Mouse (Mus musculus): ENCODE results near the gene Hmga1b.
A peak's percentile ranks its signal among the peaks of the same experiment; 100 is the strongest.
"Not testable (repeated sequence)": the region's sequence is repeated elsewhere in the genome, so short reads cannot be mapped to it uniquely, and the experiment has no call there.

Gene Hmga1b

DNA sequence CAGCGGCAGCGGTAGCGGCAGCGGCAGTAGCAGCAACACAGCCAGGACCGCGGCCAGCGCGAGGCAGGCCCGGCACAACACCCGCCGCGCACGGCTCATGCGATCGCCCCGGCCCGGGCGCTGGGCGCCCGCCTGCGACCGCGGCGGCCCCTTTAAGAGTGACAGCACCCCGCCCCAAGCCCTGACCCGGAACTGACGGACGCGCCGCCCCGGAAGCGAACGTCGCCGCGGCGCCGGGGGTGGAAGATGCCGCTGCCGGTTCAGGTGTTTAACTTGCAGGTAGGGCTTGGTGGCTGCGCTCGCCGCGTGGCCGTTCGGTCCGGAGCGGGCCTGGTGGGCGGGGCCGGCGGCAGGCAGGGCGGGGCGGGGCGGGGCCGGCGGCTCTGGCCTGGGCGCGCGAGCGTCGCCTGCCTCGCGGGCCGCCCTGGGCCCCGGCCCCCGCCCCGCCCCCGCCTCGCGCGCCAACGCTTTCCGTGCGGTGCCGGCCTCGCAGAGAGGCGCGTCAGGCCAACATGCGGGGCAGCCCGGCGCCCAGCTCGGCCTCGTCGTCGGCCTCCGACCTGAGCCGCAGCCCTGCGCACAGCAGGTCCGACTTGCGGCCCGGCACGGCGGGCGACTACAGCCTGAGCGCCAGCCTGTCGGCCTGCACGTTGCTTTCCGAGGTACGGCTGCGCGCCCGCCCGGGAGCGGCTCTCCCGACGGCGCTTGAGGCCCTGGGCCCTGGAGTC lies 21.6 kb downstream of the Hmga1b start, which contains the start of the genes Rfng and Gps1:
TSS of gene Rfng (minus strand) at position 144 of the 728 bp plus-strand sequence.
TSS of gene Gps1 (plus strand) at position 209 of the 728 bp plus-strand sequence.
- peak; percentile 80 to 84 for DNase-seq

- no peak for DNase-seq
Measured at GRCm38 (mm10) chr11:120785145-120785544, 22.6 kb downstream of the Hmga1b start.

DNA sequence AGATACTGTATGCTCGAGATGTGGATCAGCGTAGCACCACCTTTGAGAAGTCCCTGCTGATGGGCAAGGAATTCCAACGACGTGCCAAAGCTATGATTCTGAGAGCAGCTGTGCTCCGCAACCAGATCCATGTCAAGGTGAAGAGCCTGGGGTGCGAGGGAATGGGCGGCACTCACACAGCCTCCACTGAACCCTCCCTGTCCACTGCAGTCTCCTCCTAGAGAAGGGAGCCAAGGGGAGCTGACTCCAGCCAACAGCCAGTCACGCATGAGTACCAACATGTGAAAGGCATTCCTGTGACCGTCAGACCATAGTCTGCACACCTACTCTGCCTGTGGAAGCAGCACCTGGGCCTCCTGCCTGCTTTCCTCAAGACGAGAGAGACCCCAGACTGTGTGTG lies 25.9 kb downstream of the Hmga1b start:
- not testable (repeated sequence) for DNase-seq

DNA sequence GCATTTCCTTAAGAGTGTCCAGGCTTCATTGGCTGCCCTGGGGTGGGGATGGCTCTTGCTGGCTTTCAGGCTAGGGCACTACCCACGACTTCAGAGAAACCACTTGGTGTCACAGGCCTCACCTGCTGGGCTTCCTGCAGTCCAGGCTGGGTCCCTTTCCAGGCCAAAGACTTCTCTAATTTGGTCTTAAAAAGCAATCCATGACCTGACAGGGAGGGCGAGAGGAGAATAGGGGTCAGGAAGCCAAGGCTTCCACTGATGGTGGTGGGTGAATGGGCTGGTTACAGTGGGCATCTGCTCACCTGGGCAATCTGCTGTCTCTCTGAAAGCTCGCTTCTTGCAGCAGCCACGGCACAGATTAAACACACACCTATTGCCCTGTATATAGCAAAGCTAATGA lies 26.8 kb downstream of the Hmga1b start:
- DNase-seq, result no peak

- no peak for DNase-seq
Measured at GRCm38 (mm10) chr11:120789810-120790209, 27.2 kb downstream of the Hmga1b start.

- no peak for DNase-seq
Measured at GRCm38 (mm10) chr11:120792652-120793051, 30.1 kb downstream of the Hmga1b start.

- peak; percentile 98 to 100 for DNase-seq
Measured at GRCm38 (mm10) chr11:120795756-120796613, 33.4 kb downstream of the Hmga1b start, which contains the start of gene Dus1l. Dus1l (minus strand) TSS chr11:120796403.

DNA sequence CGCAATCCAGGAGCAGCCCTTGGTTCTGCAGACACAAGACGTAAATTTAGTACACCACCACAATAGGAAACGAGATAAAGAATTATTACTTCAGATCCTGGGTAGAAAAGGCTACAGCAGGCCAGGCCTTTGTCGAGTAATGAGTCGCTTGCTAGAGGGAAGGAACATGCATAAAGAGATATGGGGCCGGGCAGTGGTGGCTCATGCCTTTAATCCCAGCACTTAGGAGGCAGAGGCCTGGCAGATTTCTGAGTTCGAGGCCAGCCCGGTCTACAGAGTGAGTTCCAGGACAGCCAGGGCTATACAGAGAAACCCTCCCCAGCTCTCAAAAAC lies 34.0 kb downstream of the Hmga1b start:
- DNase-seq, result no peak

DNA sequence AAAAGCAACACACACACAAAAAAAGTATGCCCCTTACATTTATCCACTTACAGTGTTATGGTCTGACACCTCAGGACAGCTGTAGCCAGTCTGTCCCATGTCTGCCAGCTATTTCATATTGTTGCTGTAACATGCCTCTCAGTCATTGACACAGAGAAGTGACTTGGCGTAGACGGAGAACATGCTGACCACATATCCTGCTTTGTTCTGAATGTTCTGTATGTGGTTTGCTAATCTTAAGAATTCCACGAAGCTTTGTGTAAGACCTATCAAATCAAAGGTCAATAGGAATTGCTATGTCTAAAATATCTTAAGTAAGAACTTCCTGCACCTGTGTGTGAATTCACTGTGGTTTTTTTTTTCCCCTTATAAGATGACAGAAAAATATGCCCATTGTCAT lies 35.6 kb downstream of the Hmga1b start:
- no peak for DNase-seq

GRCm38 (mm10) chr11:120799316-120799890 lies 36.8 kb downstream of the Hmga1b start:
- DNase-seq, result no peak

DNA sequence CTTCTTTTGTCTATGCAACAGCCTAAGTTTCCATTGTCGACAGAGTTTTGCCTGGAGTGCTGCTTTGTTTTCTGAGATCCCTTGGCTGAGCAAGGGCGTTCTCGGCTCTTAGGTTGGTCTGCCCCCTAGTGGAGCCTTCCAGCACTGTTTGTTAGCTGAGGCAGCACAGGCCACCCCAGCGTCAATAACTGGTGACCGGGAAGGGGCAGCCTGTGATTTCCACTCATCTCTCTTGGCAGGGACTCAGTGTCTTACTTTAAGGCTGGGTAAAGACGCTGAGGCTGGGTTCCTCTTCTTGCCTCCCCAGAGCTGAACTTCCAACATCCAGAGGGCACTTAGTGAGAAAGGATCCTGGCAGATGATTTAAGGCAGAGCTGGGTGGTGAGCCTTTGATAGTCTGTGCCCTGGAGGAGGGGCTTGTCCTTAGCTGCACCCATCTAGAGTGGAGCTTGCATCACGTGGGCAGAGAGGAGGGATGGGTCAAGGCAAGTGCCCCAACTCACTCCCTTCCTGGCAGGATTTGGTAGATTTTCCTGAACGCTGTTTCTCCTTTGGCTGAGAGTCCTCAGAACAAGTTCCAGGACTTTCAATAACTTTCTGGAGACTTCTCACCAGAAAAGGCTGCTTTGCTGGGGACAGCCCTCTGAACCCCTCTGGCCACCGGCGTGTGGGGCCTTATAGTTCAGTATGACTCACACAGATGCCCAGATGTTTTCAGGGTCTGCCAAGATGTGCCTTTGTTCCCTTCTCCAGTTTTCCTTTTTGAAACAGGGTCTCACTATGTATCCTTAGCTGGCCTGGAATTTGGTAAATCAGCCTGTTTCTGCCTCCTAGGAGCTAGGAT lies 37.7 kb downstream of the Hmga1b start:
- peak; percentile 88 to 89 for DNase-seq

- DNase-seq, result no peak
Measured at GRCm38 (mm10) chr11:120804274-120804673, 41.7 kb downstream of the Hmga1b start.

DNA sequence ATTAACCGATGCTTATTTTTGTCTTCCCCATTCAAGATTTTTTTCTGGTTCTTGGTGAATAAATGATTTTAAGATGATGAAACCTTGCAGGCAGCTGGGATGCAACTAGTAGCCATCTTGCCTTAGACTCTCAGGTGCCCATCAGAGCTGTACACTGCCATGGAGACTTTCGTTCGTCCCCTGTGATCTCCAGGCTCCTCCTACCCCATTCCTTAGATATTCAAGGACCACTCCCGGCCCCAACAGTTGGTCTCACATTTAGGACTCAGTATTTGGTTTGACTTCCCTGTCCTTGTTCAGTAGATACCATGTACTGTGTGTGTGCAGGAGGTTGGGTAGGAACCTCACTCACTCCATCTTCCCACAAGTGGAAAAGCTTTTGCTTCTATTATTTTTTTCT lies 42.2 kb downstream of the Hmga1b start:
- DNase-seq, result no peak

GRCm38 (mm10) chr11:120805375-120806298 lies 43.0 kb downstream of the Hmga1b start:
- DNase-seq, result no peak

DNA sequence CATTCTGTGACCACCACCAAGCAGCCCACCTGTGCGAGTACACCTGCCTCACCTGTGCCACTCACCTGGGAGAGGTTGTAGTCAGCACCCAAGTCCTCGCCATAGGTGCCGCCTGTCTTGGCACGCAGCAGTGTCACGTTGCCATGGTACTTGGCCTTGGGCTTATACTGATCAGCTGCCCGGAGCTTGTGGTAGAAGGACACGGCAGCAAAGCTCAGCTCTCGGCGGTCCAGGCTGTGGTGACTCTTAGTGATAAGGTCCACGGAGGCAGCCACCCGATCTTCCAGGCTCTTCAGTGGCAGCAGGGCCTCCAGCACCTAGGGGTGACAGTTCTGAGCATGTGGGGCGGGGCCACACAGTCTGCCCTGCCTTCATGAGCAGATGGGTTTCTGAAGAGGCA lies 45.4 kb downstream of the Hmga1b start:
- DNase-seq, result no peak

DNA sequence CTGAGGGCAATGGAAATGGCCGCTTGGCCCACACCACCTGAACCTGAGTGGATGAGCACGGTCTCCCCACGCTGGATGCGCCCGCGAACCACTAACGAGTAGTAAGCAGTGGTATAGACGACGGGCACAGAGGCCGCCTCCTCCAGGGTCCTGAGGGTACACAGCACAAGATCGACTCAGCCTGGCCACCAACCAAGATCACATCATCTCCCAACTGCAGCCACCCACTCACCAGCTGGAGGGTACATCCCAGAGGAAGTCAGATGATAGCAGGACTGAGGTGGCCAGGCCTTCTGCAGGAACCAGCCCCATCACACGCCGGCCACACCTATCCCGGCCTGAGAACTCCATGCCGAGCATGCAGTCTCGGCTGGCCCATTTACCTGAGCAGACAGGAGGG lies 49.5 kb downstream of the Hmga1b start:
- no peak for DNase-seq

Data from cerebellum, postnatal 36 days (tissue).